Comparison of ENCODE assay signal across 16 mouse cellular contexts in genomic region chr6:91401591-91401990, GRCm38 (mm10). TPM values are rescaled to one million over a fixed set of nuclear protein-coding genes. Genes with fewer than 3 reads are reported as not detected.
A peak's percentile ranks its signal among the peaks of the same experiment; 100 is the strongest.
DNase-seq lines count a peak whose midpoint lies in the region; ATAC-seq and TF ChIP-seq lines count a peak whose summit lies in the region.
"Had no signal": no experiment of that assay in that cellular context is flagged by ENCODE, and none has a peak within 500 bp of the region (broad histone marks: within the 10 kb centered on the region; RNA-seq: fewer than 3 reads in every experiment).

No protein-coding gene starts in this region.

- DNase-seq in layer of hippocampus, adult 2 months (ENCODE audit: low spot score in 2 of 2) = no peak
- no peak for DNase-seq in layer of hippocampus, postnatal 10 days (ENCODE audit: low spot score in 2 of 2)
- DNase-seq in forebrain, embryonic 14.5 days (ENCODE audit: low spot score) = peak; percentile 59
- DNase-seq in hindbrain, postnatal 0 days (ENCODE audit: low spot score) = peak; percentile 34
- DNase-seq in thymus, postnatal 0 days (ENCODE audit: low spot score) = no peak
- no peak for DNase-seq in heart, postnatal 25 days (ENCODE audit: low spot score)
- no peak for DNase-seq in left cerebral cortex, postnatal 25 days (ENCODE audit: low spot score in 2 of 2)
- DNase-seq: B cell, adult 2 months; heart, adult 18-20 months; heart, postnatal 4 days; kidney, adult 9 months; liver, embryonic 13.5 days; right cerebral cortex, adult 18-20 months had no signal

- H3K36me3 ChIP-seq in forebrain, embryonic 14.5 days (ENCODE audit: control insufficient read depth, insufficient read depth, low read length) = peaks cover 69% of the 10 kb centered on the region
- no peaks in the 10 kb centered on the region for H3K36me3 ChIP-seq in hindbrain, postnatal 0 days (ENCODE audit: insufficient read depth, low read length)
- no peaks in the 10 kb centered on the region for H3K36me3 ChIP-seq in neural tube, embryonic 14.5 days (ENCODE audit: control insufficient read depth, insufficient read depth, low read length)
- H3K36me3 ChIP-seq: G1E; liver, embryonic 13.5 days had no signal

- H3K9ac ChIP-seq in forebrain, embryonic 14.5 days (ENCODE audit: low read length) = no peak overlapping the region
- no peak overlapping the region for H3K9ac ChIP-seq in hindbrain, postnatal 0 days (replicated peaks; ENCODE audit: low read length)
- H3K9ac ChIP-seq in neural tube, embryonic 14.5 days (replicated peaks; ENCODE audit: low read depth, low read length) = no peak overlapping the region
- H3K9ac ChIP-seq: liver, embryonic 13.5 days had no signal

- H3K4me3 ChIP-seq in layer of hippocampus, adult 2 months = no peak overlapping the region
- H3K4me3 ChIP-seq in forebrain, embryonic 14.5 days (ENCODE audit: low read depth, low read length) = no peak overlapping the region
- H3K4me3 ChIP-seq in hindbrain, postnatal 0 days (ENCODE audit: low read length) = no peak overlapping the region
- no peak overlapping the region for H3K4me3 ChIP-seq in neural tube, embryonic 14.5 days (ENCODE audit: low read depth, low read length)
- H3K4me3 ChIP-seq: liver, embryonic 13.5 days; myocyte had no signal

- H3K27ac ChIP-seq in layer of hippocampus, adult 2 months = peak overlapping the region; percentile 72
- H3K27ac ChIP-seq in forebrain, embryonic 14.5 days (ENCODE audit: low read depth, low read length) = peak overlapping the region; percentile 74
- H3K27ac ChIP-seq in hindbrain, postnatal 0 days = peak overlapping the region; percentile 16; the same call in 1 of the 2 replicates
- 0 out of 2 replicates have a peak overlapping the region, but pooled peaks have one; percentile 39 for H3K27ac ChIP-seq in neural tube, embryonic 14.5 days (ENCODE audit: low read depth, low read length)
- H3K27ac ChIP-seq: liver, embryonic 13.5 days had no signal

- no peaks in the 10 kb centered on the region for H3K27me3 ChIP-seq in forebrain, embryonic 14.5 days (replicated peaks; ENCODE audit: control insufficient read depth, insufficient read depth, low read length)
- H3K27me3 ChIP-seq in hindbrain, postnatal 0 days (ENCODE audit: insufficient read depth, low read length) = no peaks in the 10 kb centered on the region
- H3K27me3 ChIP-seq in neural tube, embryonic 14.5 days (ENCODE audit: control insufficient read depth, insufficient read depth, low read length) = no peaks in the 10 kb centered on the region

- intact Hi-C loops in heart, postnatal 25 days (cut with DNase I) = no loop called here
- intact Hi-C loops in left cerebral cortex, postnatal 25 days (cut with DNase I) = no loop called here

- TF ChIP-seq CTCF in layer of hippocampus, adult 2 months (conservative IDR thresholded peaks at IDR 0.05) = no peak
- no peak for TF ChIP-seq CTCF in hindbrain, postnatal 0 days (IDR thresholded peaks at IDR 0.05; ENCODE audit: low read depth)

- no peak overlapping the region for H3K4me2 ChIP-seq in forebrain, embryonic 14.5 days (ENCODE audit: low read length)
- no peak overlapping the region for H3K4me2 ChIP-seq in hindbrain, postnatal 0 days (ENCODE audit: low read depth, low read length)
- H3K4me2 ChIP-seq in neural tube, embryonic 14.5 days (ENCODE audit: low read depth, low read length) = no peak overlapping the region
- H3K4me2 ChIP-seq: liver, embryonic 13.5 days had no signal

- H3K9me3 ChIP-seq in forebrain, embryonic 14.5 days (replicated peaks; ENCODE audit: control insufficient read depth, low read length) = no peaks in the 10 kb centered on the region
- H3K9me3 ChIP-seq in hindbrain, postnatal 0 days (ENCODE audit: low read length) = no peaks in the 10 kb centered on the region
- no peaks in the 10 kb centered on the region for H3K9me3 ChIP-seq in neural tube, embryonic 14.5 days (ENCODE audit: control insufficient read depth, low read length)
- H3K9me3 ChIP-seq: G1E; liver, embryonic 13.5 days had no signal

- 0 out of 2 replicates have a peak, but pooled peaks have one; percentile 30 for ATAC-seq in forebrain, embryonic 14.5 days
- ATAC-seq in hindbrain, postnatal 0 days = peak; percentile 56; the same call in 1 of the 2 replicates
- ATAC-seq in neural tube, embryonic 14.5 days (ENCODE audit: low read depth) = no peak

- peaks cover 11% of the 10 kb centered on the region for H3K4me1 ChIP-seq in forebrain, embryonic 14.5 days (ENCODE audit: control insufficient read depth, insufficient read depth, low read length)
- H3K4me1 ChIP-seq in hindbrain, postnatal 0 days (ENCODE audit: insufficient read depth, low read length) = no peaks in the 10 kb centered on the region
- 0 out of 2 replicates have a peak, but pooled peaks cover 3% of the 10 kb centered on the region for H3K4me1 ChIP-seq in neural tube, embryonic 14.5 days (ENCODE audit: control insufficient read depth, insufficient read depth, low read length)
- H3K4me1 ChIP-seq: liver, embryonic 13.5 days had no signal

- 2% methylated on average over 5 of the region's 5 CpGs for WGBS in forebrain, embryonic 14.5 days
- 29% methylated on average over 5 of the region's 5 CpGs for WGBS in hindbrain, postnatal 0 days
- 12% methylated on average over 5 of the region's 5 CpGs for WGBS in neural tube, embryonic 14.5 days

RNA-seq across cellular contexts. Expression of gene Wnt7a, which starts 9.6 kb away (rescaled TPM):
- 10 to 100 TPM; 18.0 to 25.3 TPM for total RNA-seq in layer of hippocampus, adult 2 months (2021)
- total RNA-seq in layer of hippocampus, postnatal 10 days (2021) = 10 to 100 TPM; 23.5 to 39.2 TPM
- 19.7 and 19.9 TPM in 2 replicates for polyA plus RNA-seq in forebrain, embryonic 14.5 days (2014; fragmentation: Nextera tagmentation; extraction: Ambion mirVana)
- total RNA-seq in hindbrain, postnatal 0 days (2014; rRNA removed) = 10.6 and 11.4 TPM in 2 replicates
- 5.8 and 6.2 TPM in 2 replicates for polyA plus RNA-seq in hindbrain, postnatal 0 days (2015; fragmentation: Nextera tagmentation; extraction: Ambion mirVana)
- 9.4 and 10.5 TPM in 2 replicates for polyA plus RNA-seq in neural tube, embryonic 14.5 days (2014; fragmentation: Nextera tagmentation; extraction: Ambion mirVana)
- polyA plus RNA-seq in thymus, postnatal 0 days (2015; fragmentation: Nextera tagmentation; extraction: Ambion mirVana) = 0.14 and 0.22 TPM in 2 replicates
- total RNA-seq in heart, postnatal 25 days (2021) = not detected
- 10 to 100 TPM; 11.6 to 16.3 TPM for total RNA-seq in left cerebral cortex, postnatal 25 days (2021)
- total RNA-seq: heart, adult 18-20 months had no signal
- polyA plus RNA-seq: G1E; liver, embryonic 13.5 days; myocyte had no signal

Comparison
In these comparisons a context has a peak if more than half of its experiments do, and no peak if none do; other contexts are left out.
1. DNase-seq: peak in forebrain, embryonic 14.5 days (single experiment) and hindbrain, postnatal 0 days (single experiment); none in layer of hippocampus, adult 2 months (0 of 2), layer of hippocampus, postnatal 10 days (0 of 2), thymus, postnatal 0 days (single experiment), heart, postnatal 25 days (single experiment) and left cerebral cortex, postnatal 25 days (0 of 2).
2. H3K27ac ChIP-seq: peak in every context shown above with its lines; median percentile 74 in forebrain, embryonic 14.5 days; 72 in layer of hippocampus, adult 2 months; 39 in neural tube, embryonic 14.5 days; 16 in hindbrain, postnatal 0 days.
3. RNA of gene Wnt7a, which starts 9.6 kb away (total RNA-seq): 23.5 to 39.2 TPM in layer of hippocampus, postnatal 10 days, 18.0 to 25.3 TPM in layer of hippocampus, adult 2 months, 11.6 to 16.3 TPM in left cerebral cortex, postnatal 25 days and 10.6 to 11.4 TPM in hindbrain, postnatal 0 days; not detected in heart, postnatal 25 days; every median in the first group is over 10 times any median in the second.